Mouse (Mus musculus) neural tube, embryonic 15.5 days (tissue): Measurements from ENCODE around the gene B9d1. TPM values are rescaled to one million over a fixed set of nuclear protein-coding genes. Genes with fewer than 3 reads are reported as not detected.

Experiments
- ATAC-seq: fragments of 200-750 bp; cut with Nextera tagmentation; 2 replicates; pipeline ENCODE4 v1.8.0; 2017; ENCODE audit warnings: mild to moderate bottlenecking, moderate TSS enrichment, moderate library complexity; ENCODE audit not compliant: low FRiP score
- H3K27ac ChIP-seq: fragments of 300-500 bp; sonication (generic); replicated peaks from 2 replicates; pipeline ENCODE4 v1.5.1; 2015; ENCODE audit warnings: mild to moderate bottlenecking, inconsistent platforms
- H3K27me3 ChIP-seq: fragments of 300-500 bp; sonication (generic); replicated peaks from 2 replicates; pipeline ENCODE4 v1.6.1; 2015; ENCODE audit warnings: inconsistent platforms
- H3K36me3 ChIP-seq: fragments of 300-500 bp; sonication (generic); 2 replicates; pipeline ENCODE4 v1.6.1; 2015; ENCODE audit warnings: inconsistent platforms
- H3K4me1 ChIP-seq: fragments of 300-500 bp; sonication (generic); 2 replicates; pipeline ENCODE4 v1.6.1; 2015; ENCODE audit warnings: inconsistent platforms
- H3K4me2 ChIP-seq: fragments of 300-500 bp; sonication (generic); 2 replicates; pipeline ENCODE4 v1.6.1; 2015; ENCODE audit warnings: inconsistent platforms, mild to moderate bottlenecking, moderate library complexity
- H3K4me3 ChIP-seq: fragments of 300-500 bp; sonication (generic); replicated peaks from 2 replicates; pipeline ENCODE4 v1.5.1; 2015; ENCODE audit warnings: mild to moderate bottlenecking, inconsistent platforms
- H3K9ac ChIP-seq: fragments of 300-500 bp; sonication (generic); replicated peaks from 2 replicates; pipeline ENCODE4 v1.6.1; 2015; ENCODE audit warnings: mild to moderate bottlenecking, inconsistent platforms
- H3K9me3 ChIP-seq: fragments of 300-500 bp; sonication (generic); replicated peaks from 2 replicates; pipeline ENCODE4 v1.6.1; 2016; ENCODE audit warnings: inconsistent platforms
- WGBS: fragments of 180-500 bp; shearing (Covaris S2); methylation state at CpG from one replicate; pipeline ENCODE4 v1.1.7; 2015; ENCODE audit warnings: mixed read lengths; 5-methylcytosine and 5-hydroxymethylcytosine counted together
- polyA plus RNA-seq: library from polyadenylated mRNA; unstranded; fragments of >200 nt; fragmentation: Nextera tagmentation; extraction: Ambion mirVana; gene quantifications from 2 replicates; pipeline ENCODE4 v1.2.1, GENCODE M21; 2015

Gene B9d1
- polyA plus RNA-seq, 1 experiment from 2014 or later, result 31.2 TPM

DNA sequence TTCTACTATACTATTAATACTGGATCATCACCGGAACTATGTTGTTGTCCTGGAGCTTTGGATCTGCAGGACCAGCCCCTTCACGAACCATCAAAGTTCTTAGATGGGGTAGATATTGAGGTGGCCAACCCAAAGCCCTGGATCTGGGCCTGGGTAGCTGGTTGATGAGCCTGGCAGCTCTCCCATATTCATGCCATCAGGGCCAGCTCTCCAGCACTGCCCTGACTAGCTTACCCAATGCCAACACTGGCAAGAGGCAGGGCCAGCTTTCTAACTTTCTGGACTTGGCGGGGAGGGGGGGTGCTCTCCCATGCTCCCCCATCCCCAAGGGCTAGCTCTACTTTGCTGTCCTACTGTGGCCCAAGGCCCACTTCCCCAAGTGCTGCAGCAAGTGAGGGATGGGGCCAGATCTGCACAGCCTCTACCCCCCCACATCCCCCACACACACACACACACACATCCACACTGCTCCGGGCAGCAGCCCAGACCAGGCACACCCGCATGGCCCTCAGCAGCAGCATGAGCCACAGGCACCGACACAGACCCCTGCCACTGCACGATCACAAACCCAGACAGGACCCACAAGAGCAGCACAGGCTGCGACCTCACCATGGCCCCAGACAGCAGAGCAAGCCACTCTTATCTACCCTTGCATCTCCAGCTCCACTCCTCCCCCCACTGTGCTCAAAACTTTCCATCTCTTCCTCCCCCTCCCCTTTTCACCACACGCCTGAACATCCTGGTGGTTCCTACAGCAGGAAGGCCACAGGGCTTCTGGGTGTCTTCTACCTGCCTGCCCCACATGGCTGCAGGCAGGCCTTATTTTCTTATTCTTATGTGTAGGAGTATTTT lies 23.5 kb upstream of the B9d1 start:
- WGBS, result 77% methylated on average over 9 of the region's 9 CpGs
- H3K9ac ChIP-seq, result no peak overlapping the region
- no peak overlapping the region for H3K27ac ChIP-seq
- no peaks in the 10 kb centered on the region for H3K36me3 ChIP-seq
- ATAC-seq, result no peak
- H3K9me3 ChIP-seq, result no peaks in the 10 kb centered on the region
- no peak overlapping the region for H3K4me2 ChIP-seq
- H3K27me3 ChIP-seq, result no peaks in the 10 kb centered on the region
- H3K4me3 ChIP-seq, result no peak overlapping the region
- peaks cover 23% of the 10 kb centered on the region for H3K4me1 ChIP-seq

DNA sequence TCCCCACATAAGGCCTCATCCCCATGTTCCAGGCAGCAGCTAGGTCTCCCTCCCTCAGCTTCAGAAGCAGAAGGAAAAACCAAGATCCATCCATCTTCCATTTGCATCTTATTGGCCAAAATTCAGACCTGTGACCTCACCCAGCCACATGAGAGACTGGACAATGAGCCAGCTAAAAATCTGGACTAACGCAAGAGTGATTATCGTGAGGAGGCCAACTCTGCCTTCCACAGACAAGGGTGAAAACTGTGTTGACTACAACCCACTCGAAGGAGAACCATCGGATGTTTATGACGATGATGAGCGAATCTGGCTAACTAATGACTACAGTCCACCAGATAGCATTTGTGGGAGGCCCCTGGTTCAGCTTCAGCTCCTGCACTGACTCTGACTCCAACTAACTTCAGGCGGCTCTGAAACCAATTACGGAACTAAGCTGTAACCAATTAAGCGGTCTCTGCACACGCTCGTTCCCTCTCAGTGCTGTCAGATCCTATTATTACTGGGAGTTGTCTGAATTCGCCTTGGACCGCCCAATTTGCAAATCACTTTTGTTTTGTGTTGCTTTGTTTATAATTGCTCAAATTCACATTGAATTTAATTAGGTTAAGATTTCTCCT lies 21.6 kb upstream of the B9d1 start:
- ATAC-seq, result no peak
- peaks cover 30% of the 10 kb centered on the region for H3K4me1 ChIP-seq
- H3K27ac ChIP-seq, result no peak overlapping the region
- H3K9ac ChIP-seq, result no peak overlapping the region
- H3K4me3 ChIP-seq, result no peak overlapping the region
- H3K9me3 ChIP-seq, result no peaks in the 10 kb centered on the region
- H3K4me2 ChIP-seq, result no peak overlapping the region
- peaks cover 9% of the 10 kb centered on the region for H3K36me3 ChIP-seq
- H3K27me3 ChIP-seq, result no peaks in the 10 kb centered on the region
- 69% methylated on average over 13 of the region's 13 CpGs for WGBS

DNA sequence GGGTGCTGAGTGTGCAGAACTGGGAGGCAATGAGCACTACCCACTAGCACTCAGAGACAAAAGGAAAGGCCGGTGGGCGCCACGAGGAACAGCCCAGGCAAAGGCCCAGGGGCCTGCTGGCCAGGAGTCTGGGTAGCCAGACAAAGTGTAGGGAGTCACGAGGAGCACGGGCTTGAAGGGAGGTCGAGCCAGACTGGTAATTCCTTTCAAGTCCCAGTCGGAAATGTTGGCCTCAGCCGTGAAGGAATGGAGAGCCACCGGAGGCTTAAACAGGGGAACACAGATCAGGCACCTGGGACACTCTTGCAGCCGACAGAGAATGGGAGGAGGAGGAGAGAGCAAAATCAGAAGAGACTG lies 20.7 kb upstream of the B9d1 start:
- Histone ChIP-seq H3K4me1 (peaks cover 33% of the 10 kb centered on the region), H3K27me3 (no peaks in the 10 kb centered on the region), H3K4me2 (peak overlapping the region; percentile 4), H3K27ac (peak overlapping the region; percentile 77), H3K9me3 (no peaks in the 10 kb centered on the region), H3K36me3 (peaks cover 18% of the 10 kb centered on the region), H3K4me3 (no peak overlapping the region), H3K9ac (no peak overlapping the region)
- WGBS, result 17% methylated on average over 10 of the region's 10 CpGs
- no peak for ATAC-seq

DNA sequence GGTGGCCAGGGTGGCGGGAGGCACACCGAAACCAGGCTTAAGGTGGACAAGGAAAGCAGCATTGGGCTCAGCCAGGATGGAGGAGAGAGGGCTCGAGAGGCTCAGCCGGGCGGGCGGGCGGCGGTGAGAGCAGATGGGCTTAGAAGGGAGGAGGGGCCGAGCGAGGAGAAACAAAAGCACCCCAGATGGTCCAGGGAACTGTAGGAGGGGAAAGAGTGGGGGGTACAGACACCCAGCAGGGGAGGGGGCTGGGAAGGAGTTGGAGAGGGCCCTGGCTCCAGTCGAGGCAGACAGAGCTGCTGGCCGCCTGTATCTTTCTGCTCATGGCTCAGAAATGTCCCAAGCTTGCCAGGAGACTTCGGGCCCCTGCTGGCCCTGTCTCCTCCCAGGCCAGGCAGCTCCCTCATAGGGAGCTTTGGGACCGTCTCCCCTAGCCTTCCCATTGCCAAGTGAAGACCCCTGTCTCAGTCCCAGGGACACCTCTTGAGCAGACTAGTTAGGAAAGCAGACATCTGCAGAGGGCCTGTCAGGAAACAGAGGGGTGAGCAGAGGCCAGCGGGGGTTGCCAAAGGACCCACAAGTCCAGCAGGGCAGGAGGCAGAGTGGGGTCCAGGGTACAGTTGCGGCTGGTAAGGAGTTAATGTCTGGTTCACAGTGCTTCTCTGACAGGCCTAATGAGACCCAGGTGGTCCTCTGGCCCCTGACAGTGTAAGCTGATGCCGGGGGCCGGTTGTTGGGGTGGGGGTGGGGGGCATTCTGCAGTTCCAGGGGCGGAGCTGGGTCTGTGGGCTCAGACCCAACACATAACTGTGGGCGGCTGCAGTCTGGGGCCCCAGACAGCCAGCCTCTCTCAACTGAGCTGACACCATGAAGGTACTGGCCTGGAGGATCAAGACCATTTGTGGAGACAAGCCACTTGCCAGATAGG lies 20.1 kb upstream of the B9d1 start, which contains the start of gene Mfap4:
Gene Mfap4, plus strand, starts transcription at position 819 of the 928 bp plus-strand sequence.
- 0 out of 2 replicates have a peak within 1 kb of the TSS, but pooled peaks have one; percentile 5 for H3K9ac ChIP-seq
- WGBS, result 9% methylated on average over 20 of the region's 20 CpGs
- H3K27me3 ChIP-seq, result no peaks in the 10 kb centered on the region
- H3K4me2 ChIP-seq, result peak within 1 kb of the TSS; percentile 4
- H3K4me3 ChIP-seq, result no peak within 1 kb of the TSS; the same call in 1 of the 2 replicates
- H3K27ac ChIP-seq, result peak within 1 kb of the TSS; percentile 77
- peaks cover 40% of the 10 kb centered on the region for H3K4me1 ChIP-seq
- H3K9me3 ChIP-seq, result no peaks in the 10 kb centered on the region
- ATAC-seq, result peak; percentile 42; the same call in 1 of the 2 replicates
- peaks cover 24% of the 10 kb centered on the region for H3K36me3 ChIP-seq

DNA sequence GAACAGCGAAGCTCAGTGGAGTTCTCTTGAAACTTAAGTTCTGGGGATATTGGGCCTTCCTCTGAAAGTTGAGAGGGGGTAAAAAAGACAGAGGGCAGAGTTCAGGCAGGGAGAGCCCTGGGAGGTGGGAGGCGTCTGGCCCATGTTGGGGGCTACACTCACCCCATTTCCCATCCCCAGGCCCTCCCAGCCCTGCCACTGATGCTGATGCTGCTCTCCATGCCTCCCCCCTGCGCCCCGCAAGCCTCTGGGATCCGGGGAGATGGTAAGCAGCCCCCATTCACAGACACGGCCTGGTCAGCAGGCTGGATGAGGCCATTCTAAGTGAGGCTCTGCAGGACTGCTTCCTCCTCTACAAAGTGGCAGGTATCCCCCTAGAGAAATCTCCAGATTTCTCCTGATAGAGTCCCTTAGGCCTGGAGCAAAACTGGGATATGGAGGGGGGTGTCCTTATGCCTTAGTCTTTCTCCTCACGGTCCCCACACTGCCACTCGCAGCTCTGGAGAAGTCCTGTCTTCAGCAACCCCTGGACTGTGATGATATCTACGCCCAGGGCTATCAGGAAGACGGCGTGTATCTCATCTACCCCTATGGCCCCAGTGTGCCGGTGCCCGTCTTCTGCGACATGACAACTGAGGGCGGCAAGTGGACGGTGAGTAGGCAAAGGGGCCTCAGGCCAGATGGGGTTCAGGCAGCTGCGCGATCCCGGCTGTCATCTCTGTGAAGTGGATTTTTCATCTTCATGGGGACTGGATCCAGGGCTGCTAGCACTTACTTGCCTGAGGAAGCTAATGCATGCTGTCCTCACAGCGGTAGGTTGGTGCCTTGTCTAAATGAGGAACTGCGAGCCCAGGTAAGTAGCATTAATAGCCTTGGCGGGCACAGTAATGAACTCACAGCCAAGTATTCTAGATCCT lies 19.1 kb upstream of the B9d1 start:
- H3K9me3 ChIP-seq, result no peaks in the 10 kb centered on the region
- H3K27ac ChIP-seq, result peak overlapping the region; percentile 77
- ATAC-seq, result no peak
- peak overlapping the region; percentile 4 for H3K4me2 ChIP-seq
- H3K36me3 ChIP-seq, result peaks cover 34% of the 10 kb centered on the region
- peaks cover 49% of the 10 kb centered on the region for H3K4me1 ChIP-seq
- WGBS, result 47% methylated on average over 22 of the region's 22 CpGs
- H3K4me3 ChIP-seq, result no peak overlapping the region; the same call in 1 of the 2 replicates
- H3K9ac ChIP-seq, result no peak overlapping the region
- no peaks in the 10 kb centered on the region for H3K27me3 ChIP-seq

DNA sequence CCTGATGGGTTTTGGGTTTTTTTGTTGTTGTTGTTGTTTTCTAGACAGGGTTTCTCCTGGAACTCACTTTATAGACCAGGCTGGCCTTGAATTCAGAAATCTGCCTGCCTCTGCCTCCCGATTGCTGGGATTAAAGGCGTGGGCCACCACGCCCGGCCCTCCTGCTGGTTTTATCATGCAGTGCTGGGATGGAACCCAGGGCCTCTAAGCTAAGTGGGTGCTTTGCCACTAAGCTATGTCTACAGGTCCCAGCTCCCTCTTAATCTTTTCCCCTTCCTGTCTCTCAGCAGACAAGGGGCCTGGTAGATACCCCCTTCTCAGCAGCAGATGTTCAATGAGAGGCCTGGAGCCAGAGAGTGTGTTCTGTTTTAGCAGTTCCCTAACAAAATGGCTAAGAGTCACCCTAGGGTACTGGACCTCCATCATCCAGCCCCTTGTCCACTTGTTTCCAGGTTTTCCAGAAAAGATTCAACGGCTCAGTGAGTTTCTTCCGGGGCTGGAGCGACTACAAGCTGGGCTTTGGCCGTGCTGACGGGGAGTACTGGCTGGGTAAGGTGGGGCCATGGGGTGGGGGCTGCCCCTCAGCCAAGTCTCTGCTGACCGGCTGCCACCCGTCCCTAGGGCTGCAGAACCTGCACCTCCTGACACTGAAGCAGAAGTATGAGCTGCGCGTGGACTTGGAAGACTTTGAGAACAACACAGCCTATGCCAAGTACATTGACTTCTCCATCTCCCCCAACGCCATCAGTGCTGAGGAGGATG lies 18.3 kb upstream of the B9d1 start:
- Histone ChIP-seq H3K9me3 (no peaks in the 10 kb centered on the region), H3K36me3 (peaks cover 42% of the 10 kb centered on the region), H3K27ac (no peak overlapping the region; the same call in 1 of the 2 replicates), H3K4me1 (peaks cover 57% of the 10 kb centered on the region), H3K27me3 (no peaks in the 10 kb centered on the region), H3K9ac (no peak overlapping the region), H3K4me3 (peak overlapping the region; percentile 13; the same call in 1 of the 2 replicates), H3K4me2 (peak overlapping the region; percentile 4)
- ATAC-seq, result no peak
- WGBS, result 91% methylated on average over 14 of the region's 14 CpGs

DNA sequence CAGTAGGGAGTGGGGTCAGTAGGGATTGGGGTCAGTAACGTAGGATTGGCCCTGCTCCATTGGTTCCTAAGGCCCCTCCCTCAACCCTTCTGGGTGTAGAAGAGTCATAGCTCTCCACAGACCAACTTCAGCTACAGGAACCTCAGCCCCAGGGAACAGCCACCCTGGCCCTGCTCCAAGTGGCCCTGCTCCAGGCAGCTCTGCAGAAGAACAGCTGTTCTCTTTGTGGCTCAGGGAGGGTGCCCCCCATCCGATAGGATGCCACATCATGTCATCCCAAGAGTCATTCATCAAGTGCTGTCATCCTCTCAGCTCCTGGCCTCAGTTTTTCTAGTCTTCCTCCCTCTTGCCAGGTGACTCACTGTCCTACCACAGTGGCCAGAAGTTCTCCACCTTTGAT lies 17.5 kb upstream of the B9d1 start:
- H3K36me3 ChIP-seq, result peaks cover 44% of the 10 kb centered on the region
- peaks cover 63% of the 10 kb centered on the region for H3K4me1 ChIP-seq
- WGBS, result 13% methylated on average over 2 of the region's 2 CpGs
- no peak overlapping the region for H3K9ac ChIP-seq
- H3K9me3 ChIP-seq, result no peaks in the 10 kb centered on the region
- 0 out of 2 replicates have a peak, but pooled peaks have one; percentile 22 for ATAC-seq
- no peak overlapping the region for H3K4me3 ChIP-seq
- no peaks in the 10 kb centered on the region for H3K27me3 ChIP-seq
- H3K4me2 ChIP-seq, result no peak overlapping the region
- H3K27ac ChIP-seq, result peak overlapping the region; percentile 24; the same call in 1 of the 2 replicates

DNA sequence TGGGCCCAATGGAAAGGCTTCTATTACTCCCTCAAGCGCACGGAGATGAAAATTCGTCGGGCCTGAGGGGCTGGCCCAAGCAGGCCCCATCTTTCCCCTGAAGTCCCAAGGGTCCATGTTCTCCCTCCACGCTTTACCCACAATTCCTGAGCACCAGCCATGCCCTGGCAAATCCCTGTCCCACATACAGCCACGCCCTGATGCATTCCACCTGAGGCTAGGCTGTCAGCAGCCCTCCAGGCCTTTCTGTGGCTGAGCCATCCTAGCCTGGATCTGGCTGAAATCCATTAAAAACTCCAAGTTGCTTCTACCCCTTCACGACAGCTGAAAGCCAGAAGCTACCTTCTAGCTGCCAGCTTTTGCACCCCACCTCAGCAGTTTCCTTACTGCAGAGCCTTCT lies 17.0 kb upstream of the B9d1 start:
- peaks cover 68% of the 10 kb centered on the region for H3K4me1 ChIP-seq

DNA sequence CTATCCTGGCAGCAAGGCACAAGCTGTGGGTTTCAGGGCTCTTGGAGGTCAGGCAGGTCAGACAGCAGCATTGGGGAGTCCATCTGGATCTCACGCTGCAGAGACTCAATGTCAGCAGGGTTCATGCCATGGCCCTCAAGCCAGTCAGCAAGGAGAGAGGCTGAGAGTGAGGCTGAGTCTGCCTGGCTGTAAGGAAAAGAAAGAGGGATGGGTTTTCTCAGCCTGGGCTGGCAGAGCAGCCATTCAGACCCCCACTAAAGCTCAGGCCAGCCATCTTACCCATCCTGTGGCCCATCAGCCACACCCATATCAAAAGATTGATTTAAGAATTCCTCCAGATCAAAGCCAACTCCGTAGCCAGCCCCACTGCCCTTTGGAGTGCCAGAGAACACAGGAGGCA lies 15.9 kb upstream of the B9d1 start:
- no peak overlapping the region for H3K4me2 ChIP-seq
- no peak overlapping the region for H3K27ac ChIP-seq
- no peak overlapping the region for H3K4me3 ChIP-seq
- H3K27me3 ChIP-seq, result no peaks in the 10 kb centered on the region
- H3K9ac ChIP-seq, result no peak overlapping the region
- no peaks in the 10 kb centered on the region for H3K9me3 ChIP-seq
- WGBS, result 92% methylated on average over 2 of the region's 2 CpGs
- ATAC-seq, result no peak
- peaks cover 44% of the 10 kb centered on the region for H3K36me3 ChIP-seq
- H3K4me1 ChIP-seq, result peaks cover 71% of the 10 kb centered on the region

More for the DNA sequence above, 17.0 kb upstream of the B9d1 start:
- 66% methylated on average over 7 of the region's 7 CpGs for WGBS
- no peak overlapping the region for H3K4me2 ChIP-seq
- H3K9me3 ChIP-seq, result no peaks in the 10 kb centered on the region
- ATAC-seq, result no peak
- H3K27me3 ChIP-seq, result no peaks in the 10 kb centered on the region
- H3K27ac ChIP-seq, result peak overlapping the region; percentile 24; the same call in 1 of the 2 replicates
- peaks cover 44% of the 10 kb centered on the region for H3K36me3 ChIP-seq
- H3K9ac ChIP-seq, result no peak overlapping the region
- H3K4me3 ChIP-seq, result no peak overlapping the region

DNA sequence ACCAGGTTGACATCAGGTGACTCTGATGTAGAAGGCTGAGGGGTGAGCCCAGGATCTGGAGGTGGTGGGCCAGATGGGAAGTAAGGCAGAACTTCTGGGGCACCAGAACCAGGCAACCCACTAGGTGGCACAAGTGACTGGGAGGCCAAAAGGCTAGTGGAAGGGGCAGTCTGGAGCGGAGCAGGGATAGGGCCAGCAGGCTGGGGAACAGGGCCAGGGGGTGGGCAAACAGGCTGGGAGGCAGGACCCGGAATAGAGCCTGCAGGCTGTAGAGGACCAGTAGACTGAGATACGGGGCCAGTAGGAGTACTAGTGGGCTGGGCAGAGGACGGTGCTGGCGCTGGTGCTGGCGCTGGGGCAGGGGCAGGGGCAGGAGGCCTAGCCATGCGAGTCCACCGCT lies 15.1 kb upstream of the B9d1 start:
- ATAC-seq, result no peak

More for the DNA sequence above, 15.1 kb upstream of the B9d1 start:
- Histone ChIP-seq H3K27me3 (no peaks in the 10 kb centered on the region), H3K9ac (no peak overlapping the region), H3K4me2 (no peak overlapping the region), H3K9me3 (no peaks in the 10 kb centered on the region), H3K4me3 (no peak overlapping the region), H3K27ac (no peak overlapping the region), H3K36me3 (peaks cover 44% of the 10 kb centered on the region), H3K4me1 (peaks cover 65% of the 10 kb centered on the region)
- 96% methylated on average over 8 of the region's 8 CpGs for WGBS
